Mouse (Mus musculus) limb, embryonic 11.5 days (tissue): Measurements from ENCODE around the gene Lce3d. TPM values are rescaled to one million over a fixed set of nuclear protein-coding genes. Genes with fewer than 3 reads are reported as not detected.
A peak's percentile ranks its signal among the peaks of the same experiment; 100 is the strongest.

Experiments
- ATAC-seq: fragments of 200-750 bp; cut with Nextera tagmentation; 2 replicates; pipeline ENCODE4 v1.8.0; 2017; ENCODE audit warnings: low read depth; ENCODE audit not compliant: insufficient number of reproducible peaks, low FRiP score, low TSS enrichment
- DNase-seq: peaks from one replicate; pipeline ENCODE4 v3.0.0-alpha.2; 2015; ENCODE audit warnings: low spot score
- H3K27ac ChIP-seq: fragments of 300-500 bp; sonication (generic); replicated peaks from 2 replicates; pipeline ENCODE4 v1.5.1; 2014; ENCODE audit warnings: low read depth, mild to moderate bottlenecking, low read length
- H3K27me3 ChIP-seq: fragments of 300-500 bp; sonication (generic); 2 replicates; pipeline ENCODE4 v1.6.1; 2014; ENCODE audit warnings: mild to moderate bottlenecking, low read length, mixed read lengths; ENCODE audit not compliant: control insufficient read depth, insufficient read depth
- H3K36me3 ChIP-seq: fragments of 300-500 bp; sonication (generic); 2 replicates; pipeline ENCODE4 v1.6.1; 2014; ENCODE audit warnings: mild to moderate bottlenecking, low read length, moderate library complexity, mixed read lengths; ENCODE audit not compliant: control insufficient read depth, insufficient read depth
- H3K4me1 ChIP-seq: fragments of 300-500 bp; sonication (generic); 2 replicates; pipeline ENCODE4 v1.6.1; 2014; ENCODE audit warnings: low read length, mixed read lengths; ENCODE audit not compliant: control insufficient read depth, insufficient read depth
- H3K4me2 ChIP-seq: fragments of 300-500 bp; sonication (generic); 2 replicates; pipeline ENCODE4 v1.6.1; 2014; ENCODE audit warnings: low read depth, mild to moderate bottlenecking, moderate library complexity; ENCODE audit not compliant: severe bottlenecking
- H3K4me3 ChIP-seq: fragments of 300-500 bp; sonication (generic); 2 replicates; pipeline ENCODE4 v1.5.1; 2014; ENCODE audit warnings: low read depth, low read length
- H3K9ac ChIP-seq: fragments of 300-500 bp; sonication (generic); 2 replicates; pipeline ENCODE4 v1.6.1; 2014; ENCODE audit warnings: mild to moderate bottlenecking, low read length
- H3K9me3 ChIP-seq: fragments of 300-500 bp; sonication (generic); 2 replicates; pipeline ENCODE4 v1.6.1; 2016; ENCODE audit warnings: low read length; ENCODE audit not compliant: control insufficient read depth
- WGBS: fragments of 180-500 bp; shearing (Covaris S2); extraction: QIAGEN DNeasy Blood & Tissue Kit; methylation state at CpG from one replicate; pipeline ENCODE4 v1.1.7; 2014; 5-methylcytosine and 5-hydroxymethylcytosine counted together
- polyA plus RNA-seq: library from polyadenylated mRNA; unstranded; fragments of >200 nt; fragmentation: Nextera tagmentation; extraction: Ambion mirVana; gene quantifications from 2 replicates; pipeline ENCODE4 v1.2.1, GENCODE M21; 2014

Lce3d gene
- not detected in 2 replicates for polyA plus RNA-seq

GRCm38 (mm10) chr3:92957090-92957489 is at the start of gene Lce3d:
Lce3d (plus strand) TSS chr3:92957390.
- ATAC-seq (no peak), DNase-seq (no peak)
- no peaks in the 10 kb centered on the region for H3K4me1 ChIP-seq
- H3K27ac ChIP-seq, result no peak within 1 kb of the TSS
- no peak within 1 kb of the TSS for H3K4me2 ChIP-seq
- no peak within 1 kb of the TSS for H3K4me3 ChIP-seq
- 89% methylated on average over 1 of the region's 1 CpGs for WGBS
- H3K9ac ChIP-seq, result no peak within 1 kb of the TSS
- no peaks in the 10 kb centered on the region for H3K9me3 ChIP-seq
- no peaks in the 10 kb centered on the region for H3K36me3 ChIP-seq
- no peaks in the 10 kb centered on the region for H3K27me3 ChIP-seq

DNA sequence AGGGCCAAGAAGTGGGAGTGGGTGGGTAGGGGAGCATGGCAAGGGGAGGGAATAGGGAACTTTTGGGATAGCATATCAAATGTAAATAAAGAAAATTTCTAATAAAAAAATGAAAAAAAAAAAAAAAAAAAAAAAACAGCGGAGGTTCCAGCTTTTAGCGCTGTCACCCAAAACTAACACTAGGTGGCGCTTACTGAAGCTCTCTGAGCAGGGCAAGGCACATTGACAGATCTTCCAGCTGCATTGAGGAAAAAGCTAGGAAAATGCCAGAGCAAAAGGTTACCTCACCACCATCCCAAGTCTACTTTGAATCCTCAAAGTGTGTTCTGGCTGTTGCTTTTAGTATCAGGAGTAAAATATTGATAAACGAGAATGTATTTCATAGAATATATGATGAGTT is 49.6 kb upstream of the Lce3d start:
- H3K9ac ChIP-seq, result no peak overlapping the region
- no peaks in the 10 kb centered on the region for H3K36me3 ChIP-seq
- no peaks in the 10 kb centered on the region for H3K9me3 ChIP-seq
- H3K4me3 ChIP-seq, result no peak overlapping the region
- DNase-seq (peak; percentile 33), ATAC-seq (no peak; the same call in 1 of the 2 replicates)
- H3K4me2 ChIP-seq, result no peak overlapping the region
- no peak overlapping the region for H3K27ac ChIP-seq
- WGBS, result 29% methylated on average over 4 of the region's 4 CpGs
- H3K4me1 ChIP-seq, result no peaks in the 10 kb centered on the region
- H3K27me3 ChIP-seq, result no peaks in the 10 kb centered on the region

GRCm38 (mm10) chr3:92920364-92920763 is 36.8 kb upstream of the Lce3d start:
- Histone ChIP-seq H3K27me3 (no peaks in the 10 kb centered on the region), H3K4me2 (no peak overlapping the region), H3K36me3 (no peaks in the 10 kb centered on the region), H3K9me3 (no peaks in the 10 kb centered on the region), H3K27ac (no peak overlapping the region), H3K9ac (no peak overlapping the region), H3K4me1 (no peaks in the 10 kb centered on the region), H3K4me3 (no peak overlapping the region)
- no peak for ATAC-seq
- DNase-seq, result peak; percentile 28
- WGBS, result 54% methylated on average over 4 of the region's 4 CpGs

- 72% methylated on average over 2 of the region's 2 CpGs for WGBS
- ATAC-seq (no peak), DNase-seq (no peak)
- Histone ChIP-seq H3K4me2 (no peak within 1 kb of the TSS), H3K9ac (no peak within 1 kb of the TSS), H3K27ac (no peak within 1 kb of the TSS), H3K36me3 (no peaks in the 10 kb centered on the region), H3K27me3 (no peaks in the 10 kb centered on the region), H3K9me3 (no peaks in the 10 kb centered on the region), H3K4me3 (no peak within 1 kb of the TSS), H3K4me1 (no peaks in the 10 kb centered on the region)
These were observed 31.1 kb upstream of the Lce3d start, which contains the start of gene Lce3a for GRCm38 (mm10) chr3:92926130-92926529. Lce3a (minus strand) TSS chr3:92926230.

GRCm38 (mm10) chr3:92932679-92933078 is 24.5 kb upstream of the Lce3d start, which contains the start of gene Lce3b:
Lce3b (plus strand) TSS chr3:92932979.
- H3K27ac ChIP-seq, result no peak within 1 kb of the TSS
- H3K9ac ChIP-seq, result no peak within 1 kb of the TSS
- ATAC-seq, result no peak

GRCm38 (mm10) chr3:92944186-92944585 is 13.0 kb upstream of the Lce3d start, which contains the start of gene Lce3c:
Lce3c (plus strand) TSS chr3:92944486.
- Histone ChIP-seq H3K4me1 (no peaks in the 10 kb centered on the region), H3K4me3 (no peak within 1 kb of the TSS), H3K36me3 (no peaks in the 10 kb centered on the region), H3K27ac (no peak within 1 kb of the TSS), H3K27me3 (no peaks in the 10 kb centered on the region), H3K9me3 (no peaks in the 10 kb centered on the region), H3K4me2 (no peak within 1 kb of the TSS), H3K9ac (no peak within 1 kb of the TSS)
- DNase-seq, result no peak
- 74% methylated on average over 1 of the region's 1 CpGs for WGBS
- ATAC-seq, result no peak

More at GRCm38 (mm10) chr3:92932679-92933078, 24.5 kb upstream of the Lce3d start, which contains the start of gene Lce3b:
- Histone ChIP-seq H3K4me2 (no peak within 1 kb of the TSS), H3K4me3 (no peak within 1 kb of the TSS), H3K36me3 (no peaks in the 10 kb centered on the region), H3K4me1 (no peaks in the 10 kb centered on the region), H3K9me3 (no peaks in the 10 kb centered on the region), H3K27me3 (no peaks in the 10 kb centered on the region)
- WGBS, result 71% methylated on average over 2 of the region's 2 CpGs
- no peak for DNase-seq

DNA sequence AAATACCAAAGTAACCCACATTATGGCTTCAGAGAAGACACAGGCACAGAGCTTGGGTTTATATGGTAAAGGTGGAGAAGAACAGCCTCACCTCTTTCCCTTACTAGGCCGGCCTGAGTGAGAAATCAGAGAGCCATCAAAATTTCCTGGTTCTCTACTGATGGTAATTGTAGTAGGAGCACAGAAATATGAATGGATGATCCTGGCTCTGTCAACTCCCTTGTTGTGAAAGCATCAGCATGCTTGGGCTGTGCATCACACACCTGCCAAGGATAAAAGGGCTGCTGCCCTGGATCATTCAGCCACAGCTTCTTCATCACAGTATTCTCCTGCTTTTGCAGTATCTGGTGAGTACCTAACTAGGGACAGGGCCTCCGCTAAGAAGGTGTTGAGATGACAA is 9.6 kb downstream of the Lce3d start, which contains the start of gene Lce3e:
Gene Lce3e (plus strand): TSS at position 301 of the 400 bp plus-strand sequence.
- ATAC-seq, result no peak
- H3K27me3 ChIP-seq, result no peaks in the 10 kb centered on the region
- 91% methylated on average over 2 of the region's 2 CpGs for WGBS
- no peak within 1 kb of the TSS for H3K27ac ChIP-seq
- no peak within 1 kb of the TSS for H3K9ac ChIP-seq
- H3K36me3 ChIP-seq, result no peaks in the 10 kb centered on the region
- H3K4me1 ChIP-seq, result no peaks in the 10 kb centered on the region
- H3K4me2 ChIP-seq, result no peak within 1 kb of the TSS
- DNase-seq, result no peak
- no peak within 1 kb of the TSS for H3K4me3 ChIP-seq
- no peaks in the 10 kb centered on the region for H3K9me3 ChIP-seq

DNA sequence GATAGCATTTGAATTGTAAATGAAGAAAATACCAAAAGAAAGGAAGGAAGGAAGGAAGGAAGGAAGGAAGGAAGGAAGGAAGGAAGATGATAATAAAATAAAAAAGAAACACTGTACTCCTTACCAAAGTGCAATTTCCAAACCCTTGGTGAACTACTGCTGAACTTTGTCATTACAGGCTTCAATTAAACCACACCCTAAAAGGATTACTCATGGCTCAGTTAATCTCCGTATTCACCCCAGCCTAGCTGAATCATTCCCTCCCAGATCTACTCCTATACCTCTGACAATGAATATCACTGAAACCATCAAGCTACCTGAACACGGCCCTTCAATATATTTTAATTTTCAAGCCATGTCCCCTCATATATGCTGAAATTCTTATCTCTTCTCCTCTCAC is 21.3 kb downstream of the Lce3d start:
- H3K4me2 ChIP-seq, result no peak overlapping the region
- H3K36me3 ChIP-seq, result no peaks in the 10 kb centered on the region
- no peaks in the 10 kb centered on the region for H3K27me3 ChIP-seq
- H3K4me3 ChIP-seq, result no peak overlapping the region
- H3K9me3 ChIP-seq, result no peaks in the 10 kb centered on the region
- H3K9ac ChIP-seq, result no peak overlapping the region
- no peak for DNase-seq
- ATAC-seq, result no peak
- H3K27ac ChIP-seq, result no peak overlapping the region
- 84% methylated on average over 2 of the region's 2 CpGs for WGBS
- H3K4me1 ChIP-seq, result no peaks in the 10 kb centered on the region

DNA sequence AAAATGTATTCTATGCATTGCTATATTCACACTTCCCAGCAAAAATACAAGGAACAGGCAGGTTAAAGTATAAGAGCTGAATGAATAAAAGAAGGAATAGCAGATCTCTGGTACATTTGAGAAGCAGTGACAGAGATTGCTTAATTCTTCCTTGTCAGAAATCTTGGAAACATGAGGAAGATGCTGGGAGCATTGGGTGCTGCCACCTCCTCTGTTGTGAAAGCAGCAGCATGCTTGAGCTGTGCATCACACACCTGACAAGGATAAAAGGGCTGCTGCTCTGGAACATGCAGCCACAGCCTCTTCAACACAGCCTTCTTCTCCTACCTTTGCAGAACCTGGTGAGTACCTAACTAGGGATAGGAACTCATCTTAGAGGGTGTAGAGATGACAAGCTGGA is 34.7 kb downstream of the Lce3d start, which contains the start of gene Lce3f:
Gene Lce3f (plus strand): TSS at position 301 of the 400 bp plus-strand sequence.
- Histone ChIP-seq H3K36me3 (no peaks in the 10 kb centered on the region), H3K4me3 (no peak within 1 kb of the TSS), H3K4me2 (no peak within 1 kb of the TSS), H3K27me3 (no peaks in the 10 kb centered on the region), H3K27ac (no peak within 1 kb of the TSS), H3K9ac (no peak within 1 kb of the TSS), H3K9me3 (no peaks in the 10 kb centered on the region), H3K4me1 (no peaks in the 10 kb centered on the region)
- ATAC-seq, result no peak
- no peak for DNase-seq
